Mouse (Mus musculus) ES-E14 (cell line): ENCODE results near the gene Gm9970.

Source experiments
- CHD2 ChIP-seq: IDR thresholded peaks from 2 replicates; pipeline ENCODE4 v1.6.1; 2014; ENCODE audit warnings: mild to moderate bottlenecking, low read depth, low read length, inconsistent platforms
- HCFC1 ChIP-seq: IDR thresholded peaks from 2 replicates; pipeline ENCODE4 v1.6.1; 2012; ENCODE audit warnings: low read length, inconsistent platforms, borderline replicate concordance; ENCODE audit not compliant: insufficient read depth
- MAFK ChIP-seq: IDR thresholded peaks from 2 replicates; pipeline ENCODE4 v1.6.1; 2014; ENCODE audit warnings: mild to moderate bottlenecking, low read depth, low read length, inconsistent platforms; ENCODE audit not compliant: insufficient read depth

DNA sequence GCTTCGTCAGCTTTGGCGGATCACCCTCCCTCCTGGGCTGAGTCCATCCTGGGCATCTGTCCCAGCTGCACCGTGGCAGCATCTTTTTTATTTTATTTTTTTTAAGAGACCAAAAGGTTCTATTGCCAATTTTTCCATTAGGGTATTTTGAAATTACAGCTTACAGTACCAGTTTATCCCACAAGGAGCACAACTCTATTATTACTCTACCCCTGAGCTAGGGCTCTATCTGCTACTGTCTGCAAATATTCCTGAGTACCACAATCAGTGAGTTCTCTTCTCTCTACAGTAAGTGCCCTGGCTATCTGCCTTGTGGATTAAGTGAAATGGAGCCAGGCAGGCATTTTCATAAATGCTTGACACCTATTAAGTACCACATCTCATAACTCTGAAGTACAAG is 47.6 kb upstream of the Gm9970 start:
- TF ChIP-seq CHD2, result no peak
- TF ChIP-seq MAFK, result no peak
- TF ChIP-seq HCFC1, result no peak
